Mouse (Mus musculus) kidney, postnatal 10 days (tissue): ENCODE data around the gene Il9r.
"Not testable (repeated sequence)": the region's sequence is repeated elsewhere in the genome, so short reads cannot be mapped to it uniquely, and the experiment has no call there.

ENCODE experiments used
- DNase-seq: peaks from one replicate; pipeline ENCODE4 v3.0.0; 2021; ENCODE audit warnings: mixed read lengths

The Il9r gene

DNA sequence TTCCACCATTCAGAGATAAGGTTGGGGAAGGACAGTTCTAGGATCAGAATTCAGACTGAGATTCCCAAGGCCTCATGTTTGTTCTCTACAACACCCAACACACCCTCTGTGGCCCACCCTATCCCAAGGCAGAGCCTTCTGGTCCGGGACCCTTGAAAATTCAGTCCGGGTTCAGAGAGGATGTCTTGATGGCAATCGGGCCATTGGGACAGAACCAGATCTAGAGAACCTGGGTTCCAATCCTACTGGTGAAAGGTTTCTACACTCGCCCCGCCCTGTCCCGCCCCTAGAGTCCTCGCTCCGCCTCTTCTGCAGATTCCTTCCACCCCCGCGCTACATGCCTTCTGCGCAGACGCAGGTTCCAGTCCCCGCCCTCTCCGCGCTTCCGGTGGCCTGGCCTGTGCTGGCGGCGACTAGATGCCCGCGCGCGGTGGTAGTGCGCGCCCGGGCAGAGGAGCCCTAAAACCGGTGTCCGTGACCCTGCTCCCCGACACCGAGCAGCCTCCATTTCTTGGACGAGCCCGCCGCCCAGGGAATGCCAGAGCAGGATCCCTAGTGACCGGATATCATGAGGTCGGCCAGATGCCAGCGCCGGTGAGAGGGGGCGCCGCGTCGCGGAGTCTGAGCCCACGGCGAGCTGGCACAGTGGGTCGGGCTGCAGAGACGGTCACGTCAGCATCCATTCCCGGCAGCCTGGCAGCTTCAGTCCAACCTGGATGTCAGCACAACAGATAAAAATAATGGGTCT is 26.2 kb upstream of the Il9r start, which contains the start of gene Mpg:
Gene Mpg (plus strand): TSS at position 382 of the 748 bp plus-strand sequence.
- peak; percentile 94 for DNase-seq

DNA sequence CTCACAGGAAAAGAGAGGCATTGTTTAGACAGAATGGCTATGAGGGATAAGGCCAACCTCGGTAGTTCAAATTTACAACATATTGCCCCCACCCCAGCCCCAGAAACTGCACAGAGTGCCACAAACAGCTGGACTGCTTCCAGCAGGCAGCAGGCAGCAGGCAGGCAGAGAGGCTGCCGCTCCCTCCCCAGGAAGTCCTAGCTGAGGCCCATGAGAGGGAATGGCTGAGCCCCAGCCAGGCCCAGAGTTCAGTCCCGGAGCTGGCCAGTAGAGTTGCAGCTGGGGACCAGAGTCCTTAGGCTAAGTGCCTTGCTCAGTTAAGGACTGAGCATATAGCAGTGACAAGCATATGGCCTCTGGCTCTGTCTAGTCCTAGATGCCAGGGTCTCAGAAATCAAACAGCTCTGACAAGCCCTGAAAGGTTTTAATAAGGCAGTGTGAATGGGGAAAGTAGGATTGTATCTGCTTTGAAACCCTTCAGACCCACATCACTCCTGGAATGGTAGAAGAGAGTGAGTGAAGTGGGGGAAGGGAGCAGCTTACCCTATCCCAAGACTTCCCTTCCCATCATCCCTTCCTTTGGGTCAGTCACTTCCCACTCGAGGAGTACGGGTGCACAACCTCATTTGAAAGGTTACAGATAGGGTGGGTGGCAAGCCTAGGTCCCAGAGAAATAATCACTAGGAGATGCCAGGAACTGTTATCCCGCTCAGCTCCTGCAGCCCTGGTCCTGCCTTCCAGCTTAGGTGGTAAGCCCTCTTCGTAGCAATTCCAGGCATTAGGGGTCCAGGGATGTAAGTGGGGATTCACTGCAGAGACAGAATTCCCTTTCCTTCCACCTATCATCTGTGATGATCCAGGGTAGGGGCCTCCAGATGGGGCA is 25.4 kb upstream of the Il9r start:
- DNase-seq: peak; percentile 71

DNA sequence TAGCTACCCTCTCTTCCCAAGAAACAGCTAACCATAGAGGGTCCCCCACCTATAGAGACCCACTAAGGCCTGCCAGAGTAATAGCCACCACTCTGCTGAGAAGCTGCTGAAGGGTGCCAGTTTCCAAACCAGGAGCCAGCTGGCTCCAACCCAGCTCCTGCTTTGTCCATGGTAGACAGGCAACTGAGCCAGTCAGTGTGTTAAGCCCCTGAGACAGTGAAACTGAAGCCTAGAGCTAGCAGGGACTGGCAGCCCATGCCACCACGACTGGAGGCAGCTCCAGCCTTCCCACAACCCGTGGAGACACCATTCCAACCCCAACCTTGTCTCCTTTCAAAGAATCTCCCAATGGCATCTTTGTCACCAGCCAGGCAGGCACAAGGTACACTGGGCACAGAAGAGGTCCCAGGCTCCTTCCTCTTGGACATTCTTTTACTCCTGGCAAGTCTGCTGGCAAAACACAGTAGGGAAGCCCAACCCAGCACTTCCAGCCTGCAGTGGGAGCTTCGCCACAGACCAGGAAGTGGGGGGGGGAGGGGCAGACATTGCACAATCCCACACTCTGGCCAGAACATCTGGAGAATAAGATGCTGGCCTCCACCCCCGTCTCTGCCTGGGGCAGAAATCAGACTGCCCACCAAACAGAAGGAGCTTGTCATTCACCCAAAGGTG is 24.5 kb upstream of the Il9r start:
- peak; percentile 94 for DNase-seq

DNA sequence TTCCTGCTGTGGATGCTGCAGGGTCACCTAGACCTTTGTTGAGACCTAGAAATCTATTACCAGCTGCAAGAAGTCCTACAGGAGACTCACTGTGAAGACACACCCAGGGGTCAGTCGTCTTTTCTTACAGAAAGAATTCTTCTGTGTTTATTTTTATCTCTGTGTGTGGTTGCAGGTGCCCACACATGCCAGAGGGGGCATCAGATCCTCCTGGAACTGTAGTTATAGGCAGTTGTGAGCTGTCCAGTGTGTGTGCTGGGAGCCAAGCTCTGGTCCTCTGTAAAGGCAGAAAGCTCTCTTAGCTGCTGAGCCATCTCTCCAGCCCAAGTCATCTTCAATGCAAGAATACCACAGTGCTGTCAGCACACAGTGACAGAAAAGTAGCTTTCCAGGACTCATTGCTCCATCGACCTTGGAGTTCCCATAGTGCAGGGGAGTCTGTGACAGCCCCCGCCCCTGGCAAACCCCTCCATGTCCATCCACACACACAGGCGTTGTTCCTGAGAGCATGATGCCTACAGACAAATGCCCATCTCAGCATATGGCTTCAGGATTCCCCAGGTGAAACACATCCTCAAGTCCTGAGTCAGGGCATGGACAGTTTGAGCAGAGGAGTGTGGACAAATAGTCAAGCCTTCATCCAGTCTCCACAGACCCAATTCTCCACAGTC is 23.4 kb upstream of the Il9r start:
- DNase-seq: no peak

DNA sequence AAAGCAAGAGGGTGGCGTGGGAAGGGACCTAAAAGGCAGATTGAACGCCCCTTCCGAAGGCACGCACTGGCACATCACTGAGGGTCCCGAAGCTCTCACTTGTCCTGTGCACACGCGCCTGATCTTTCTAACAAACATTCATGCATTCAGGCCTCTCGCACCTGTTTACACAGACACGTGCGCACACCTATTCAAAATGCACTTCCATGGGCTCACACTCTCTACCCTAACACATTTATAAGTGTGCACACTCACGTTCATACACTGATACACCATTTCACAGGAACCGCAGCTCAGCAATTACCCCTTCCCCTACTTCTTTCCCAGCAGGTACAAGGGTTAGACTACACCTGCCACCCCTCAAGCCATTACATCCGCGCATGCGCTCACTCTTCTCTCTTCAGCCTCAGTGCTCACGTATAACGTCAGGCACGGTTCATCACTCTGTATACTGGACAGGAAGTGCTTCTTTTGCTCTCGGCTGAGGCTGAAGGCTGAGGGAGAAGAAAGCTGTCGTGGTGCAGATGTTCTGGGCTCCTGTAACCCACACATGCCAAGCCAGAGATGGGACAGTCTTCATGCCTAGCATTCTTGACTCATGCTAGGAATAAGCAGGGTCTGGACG is 22.6 kb upstream of the Il9r start:
- DNase-seq: peak; percentile 78

DNA sequence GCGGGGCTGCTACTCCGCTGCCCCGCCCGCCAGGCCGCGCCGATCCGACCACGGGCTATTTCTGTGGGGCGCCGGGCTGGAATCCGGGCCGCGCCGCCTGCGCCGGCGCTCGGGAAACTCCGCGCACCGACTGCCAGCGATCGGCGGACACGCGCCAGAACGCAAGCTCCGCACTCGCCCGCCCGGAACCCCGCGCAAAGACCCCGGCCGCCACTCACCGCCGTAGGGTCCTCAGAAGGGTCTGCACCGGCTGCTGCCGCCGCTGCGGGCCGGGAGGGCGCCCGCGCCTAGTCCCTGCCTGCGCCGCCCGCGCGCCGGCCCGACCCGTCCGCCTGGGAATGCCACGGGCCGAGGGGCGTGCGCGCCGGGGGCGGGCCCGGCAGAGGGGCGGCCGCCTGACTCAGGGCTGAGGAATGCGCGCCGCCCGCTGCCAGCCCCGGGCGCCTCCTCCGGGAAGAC is 21.9 kb upstream of the Il9r start, which contains the start of gene Rhbdf1:
Gene Rhbdf1 (minus strand): TSS at position 350 of the 459 bp plus-strand sequence.
- peak; percentile 88 for DNase-seq

DNA sequence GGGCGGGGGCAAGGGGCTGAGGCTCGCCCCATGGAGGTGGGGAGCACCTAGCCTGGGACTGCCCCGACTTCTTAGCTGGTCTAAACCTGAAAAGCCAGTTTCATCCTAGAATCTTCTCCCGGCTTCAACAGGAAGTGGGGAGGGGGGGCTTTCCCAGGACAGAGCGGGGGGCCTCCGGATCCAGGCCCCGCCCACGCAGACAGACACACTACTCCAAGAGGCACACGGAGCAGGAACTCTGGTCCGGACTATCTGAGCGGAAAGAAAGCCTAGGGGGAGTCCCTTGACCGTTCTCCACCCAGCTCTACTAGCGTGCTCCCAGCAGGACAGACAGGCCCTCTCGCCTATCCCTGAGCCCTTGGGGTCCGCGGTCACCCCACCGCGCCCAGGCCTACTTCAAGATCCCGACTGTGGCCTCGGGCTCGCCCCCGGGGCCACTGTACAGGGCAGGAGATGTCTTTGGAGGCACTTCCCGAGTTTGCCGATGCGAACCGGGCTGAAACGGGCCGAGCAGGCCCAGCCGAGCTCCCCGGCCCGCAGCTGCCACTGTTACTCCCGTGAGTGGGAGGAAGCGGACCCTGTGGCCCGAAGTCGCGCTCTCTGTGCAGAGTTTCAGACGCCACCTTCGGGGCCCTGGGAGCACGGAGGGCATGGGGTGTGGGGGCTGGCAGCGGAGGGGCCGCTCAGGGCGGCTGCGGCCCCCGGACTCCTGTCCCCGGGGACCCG is 21.3 kb upstream of the Il9r start:
- peak; percentile 90 for DNase-seq

DNA sequence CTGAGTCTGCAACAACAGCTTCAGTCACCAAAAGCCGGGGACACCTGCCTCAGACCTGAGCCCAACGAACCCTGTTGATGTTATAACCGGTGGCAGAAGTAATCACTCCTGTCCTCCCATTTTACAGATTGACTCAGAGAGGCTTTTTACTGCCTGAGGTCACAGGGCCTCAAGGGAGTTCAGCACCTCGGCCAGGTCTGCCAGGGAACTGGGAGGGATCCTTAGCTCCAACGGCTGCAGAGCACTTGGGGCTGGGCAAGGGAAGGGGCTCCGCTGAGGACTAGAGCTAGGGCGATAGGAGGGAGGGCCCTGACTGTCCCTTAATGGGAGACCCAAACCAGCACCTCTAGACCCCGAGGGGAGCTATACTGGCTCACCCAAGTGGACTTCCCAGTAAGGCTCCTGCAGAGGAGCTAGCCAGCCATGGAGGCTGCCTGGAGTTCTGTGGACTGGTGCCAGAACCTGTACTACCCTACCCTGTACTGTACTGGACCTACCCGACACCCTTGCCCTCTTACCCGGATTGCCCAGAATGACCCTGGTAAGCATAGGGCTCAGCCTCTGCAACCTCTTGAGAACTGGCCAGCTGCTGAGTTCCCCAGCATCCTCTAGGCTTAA is 20.6 kb upstream of the Il9r start:
- no peak for DNase-seq

DNA sequence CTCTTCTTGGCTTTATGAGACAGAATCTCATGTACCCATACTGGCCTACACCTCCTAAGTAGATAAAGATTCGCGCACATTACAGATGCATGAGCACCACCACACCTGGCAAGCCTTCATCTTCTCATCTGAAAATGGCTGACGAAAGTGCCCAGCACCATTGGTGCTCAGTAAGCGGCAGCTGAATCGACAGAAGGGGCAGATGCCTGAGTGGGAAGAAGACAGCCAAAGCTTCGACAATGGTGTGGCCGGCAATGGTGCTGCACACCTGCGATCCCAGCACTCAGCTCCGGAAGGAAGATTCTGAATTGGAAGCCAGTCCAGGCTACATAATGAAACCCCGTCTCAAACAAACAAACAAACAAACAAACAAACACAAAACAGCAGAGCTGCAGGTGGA is 19.2 kb upstream of the Il9r start:
- DNase-seq: no peak

DNA sequence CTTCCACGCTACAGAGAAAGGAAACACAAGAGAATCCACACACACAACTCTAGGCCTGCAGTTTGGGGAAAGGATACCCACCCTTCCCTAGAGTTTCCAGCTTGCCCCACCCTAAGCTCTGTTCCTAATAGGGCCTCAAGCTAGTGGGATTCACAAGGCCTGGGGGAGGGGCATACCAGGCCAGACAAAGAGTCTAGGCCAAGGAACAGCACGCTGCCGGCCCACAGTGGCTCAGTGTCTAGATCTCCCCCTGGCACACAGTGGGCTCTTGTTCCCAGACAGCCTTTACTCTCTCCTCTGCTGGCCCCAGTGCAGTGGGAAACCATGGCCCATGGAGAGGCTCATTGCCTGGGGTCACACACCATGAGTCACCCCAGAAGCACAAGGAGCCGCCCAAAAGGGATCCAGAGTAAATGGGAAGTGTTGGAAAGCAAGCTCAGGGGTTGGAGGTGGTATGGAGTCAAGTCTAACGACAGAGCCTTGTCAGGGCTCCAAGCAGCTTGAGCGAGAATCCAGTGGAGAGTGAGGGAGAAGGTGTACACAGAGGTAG is 18.5 kb upstream of the Il9r start:
- no peak for DNase-seq

DNA sequence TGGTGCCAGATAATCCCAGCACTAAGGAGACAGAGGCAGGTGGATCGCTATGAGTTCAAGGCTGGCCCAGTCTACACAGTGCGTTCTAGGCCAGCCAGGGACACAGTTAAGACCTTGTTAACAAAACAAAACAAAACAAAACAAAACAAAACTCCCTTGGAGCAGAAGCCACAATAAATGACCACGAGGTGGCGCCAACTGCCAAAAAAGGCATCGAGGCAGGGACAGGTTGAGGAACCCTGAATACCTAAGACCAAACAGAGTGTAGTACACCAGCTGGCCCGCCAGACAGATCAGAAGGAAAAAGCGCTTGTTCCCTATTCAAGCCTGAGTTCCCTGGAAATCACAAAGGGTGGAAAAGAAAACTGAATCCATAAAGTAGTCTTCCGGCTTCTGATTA is 16.8 kb upstream of the Il9r start:
- DNase-seq: peak; percentile 89

DNA sequence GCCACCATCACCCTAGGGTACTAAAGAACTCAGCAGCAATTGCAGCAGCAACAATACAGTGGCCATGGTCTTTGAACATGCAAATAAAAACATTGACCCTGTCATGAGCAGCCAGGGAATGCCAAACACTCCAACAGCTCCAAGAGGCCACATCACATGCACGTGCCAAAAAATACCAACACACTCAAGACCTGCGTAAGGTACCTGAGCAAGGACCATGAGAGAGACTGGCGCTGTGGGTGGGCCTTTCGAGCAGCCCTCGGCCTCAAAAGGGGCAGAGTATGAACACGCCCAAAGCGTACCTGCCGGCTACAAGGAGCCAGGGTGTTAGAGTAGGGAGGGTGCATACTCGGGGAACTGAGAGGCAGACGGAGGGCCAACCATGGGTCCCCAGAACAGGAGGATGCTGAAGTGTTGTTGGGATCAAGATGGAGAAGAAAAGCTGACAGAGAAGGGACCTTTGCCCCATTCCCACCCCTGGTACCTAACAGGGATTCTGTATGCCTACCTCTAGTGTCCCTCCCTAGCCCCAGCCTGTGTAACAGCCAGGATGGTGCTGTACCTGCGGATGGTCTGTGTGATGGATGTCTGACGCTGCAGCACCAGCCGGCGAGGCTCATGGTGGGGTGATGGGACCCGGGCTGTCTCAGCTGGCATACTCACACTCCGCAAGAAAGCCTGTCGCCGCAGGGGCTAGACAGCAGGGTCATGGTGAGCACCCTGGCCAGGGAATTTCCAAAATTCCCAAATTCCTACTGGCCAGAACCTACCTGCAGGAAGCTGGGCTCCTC is 15.5 kb upstream of the Il9r start:
- no peak for DNase-seq

DNA sequence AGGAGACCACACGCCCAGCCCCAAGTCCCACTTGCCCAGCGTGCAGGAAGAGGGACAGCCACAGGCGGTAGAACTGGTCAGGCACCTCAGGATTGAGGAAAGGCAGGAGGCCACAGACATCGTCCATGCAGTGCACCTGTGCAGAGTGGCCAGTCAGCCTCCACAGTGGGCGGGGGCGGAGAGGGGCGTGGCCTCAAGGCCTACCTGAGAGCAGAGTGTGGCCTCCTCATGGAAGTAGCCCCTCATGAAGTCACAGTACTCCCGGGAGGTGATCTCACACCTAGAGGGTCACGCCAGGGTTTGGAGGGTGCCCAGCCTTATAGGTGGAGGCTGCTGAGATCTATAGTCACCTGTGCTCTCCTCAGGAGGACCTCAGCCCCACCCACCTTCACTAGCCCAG is 10.5 kb upstream of the Il9r start:
- no peak for DNase-seq

DNA sequence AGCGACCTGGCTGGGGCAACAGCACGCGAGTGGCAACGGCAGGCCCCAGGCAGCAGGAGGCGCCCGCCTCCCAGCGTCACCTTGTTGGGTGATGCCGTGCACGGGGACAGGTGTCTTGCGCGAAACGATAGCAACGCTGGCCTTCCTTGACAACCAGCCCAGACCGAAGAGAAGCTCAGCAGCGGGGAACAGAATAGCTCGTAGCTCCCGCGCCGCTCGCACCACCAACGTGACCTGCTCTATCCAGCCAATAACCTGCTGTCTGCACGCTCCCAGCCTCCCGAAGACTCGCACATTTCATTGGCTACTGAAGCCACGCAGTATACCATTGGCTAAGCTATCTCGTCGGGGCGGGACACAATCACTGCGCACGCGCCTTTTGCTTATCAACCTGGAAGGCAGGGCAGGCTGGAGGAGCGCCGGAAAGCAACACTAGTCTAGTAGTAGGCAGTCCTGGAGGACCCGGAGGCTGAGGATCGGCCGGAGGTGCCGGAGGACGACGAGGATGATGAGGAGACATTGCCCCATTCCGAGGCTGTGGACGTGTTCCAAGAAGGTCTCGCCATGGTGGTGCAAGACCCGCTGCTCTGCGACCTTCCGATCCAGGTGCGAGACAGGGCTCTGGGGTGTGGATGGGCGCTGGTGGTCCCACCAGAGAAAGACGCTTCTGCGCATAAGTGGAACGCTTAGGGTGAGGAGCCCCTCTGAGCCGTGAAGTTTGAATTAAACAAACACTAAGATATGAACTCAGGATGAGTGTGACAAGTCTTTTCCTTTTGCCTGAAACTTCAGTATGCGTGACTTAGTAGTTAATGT is 5.2 kb upstream of the Il9r start, which contains the start of gene Snrnp25:
Gene Snrnp25 (plus strand): TSS at position 358 of the 816 bp plus-strand sequence.
- peak; percentile 97 for DNase-seq

DNA sequence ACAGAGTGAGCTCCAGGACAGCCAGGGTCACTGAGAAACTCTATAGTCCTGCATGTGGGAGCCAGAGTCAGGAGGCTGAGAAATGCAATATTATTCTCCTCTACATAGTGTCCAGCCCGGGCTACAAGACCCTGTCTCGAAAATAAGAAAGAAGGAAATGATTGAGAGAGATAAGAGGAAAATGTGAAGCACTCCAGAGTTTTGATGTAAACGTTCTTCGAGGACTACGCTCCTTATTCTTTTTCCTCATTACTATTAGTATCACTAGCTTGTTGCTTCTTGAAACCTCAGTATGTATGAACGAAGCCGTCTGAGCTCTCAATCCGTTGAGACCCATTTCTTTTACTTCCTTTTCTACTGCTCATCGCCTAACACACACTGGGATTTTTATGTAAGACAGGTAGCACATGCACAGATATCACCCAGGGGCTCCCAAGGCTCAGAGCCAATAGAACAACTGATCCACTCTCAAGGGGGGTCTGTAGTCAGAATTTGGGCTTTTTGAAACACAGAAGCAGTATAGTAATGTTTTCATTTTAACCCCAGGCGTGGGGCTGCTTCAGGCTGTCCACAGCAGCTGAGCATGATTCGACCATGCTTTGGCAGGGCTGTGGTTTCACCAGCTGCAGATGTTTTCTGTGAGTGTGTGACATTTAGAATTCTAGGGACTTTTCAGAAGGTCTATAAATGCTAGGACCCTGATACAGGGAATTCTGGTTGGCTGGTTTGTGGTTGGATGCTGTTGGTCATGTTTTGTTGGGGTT is 2.0 kb upstream of the Il9r start:
- no peak for DNase-seq

DNA sequence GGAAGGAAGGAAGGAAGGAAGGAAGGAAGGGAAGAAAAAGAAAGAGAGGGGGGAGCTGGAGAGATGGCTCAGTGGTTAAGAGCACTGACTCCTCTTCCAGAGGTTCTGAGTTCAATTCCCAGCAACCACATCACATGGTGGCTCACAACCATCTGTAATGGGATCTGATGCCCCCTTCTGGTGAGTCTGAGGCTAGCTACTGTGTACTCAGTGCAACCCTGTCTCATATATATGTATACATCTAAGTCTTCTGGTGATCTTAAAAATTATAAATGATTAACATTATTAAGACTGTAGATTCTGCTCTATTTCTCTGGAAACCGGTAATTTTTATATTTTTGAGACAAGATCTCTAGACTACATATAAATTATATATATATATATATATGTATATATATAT is 913 bp upstream of the Il9r start:
- not testable (repeated sequence) for DNase-seq

DNA sequence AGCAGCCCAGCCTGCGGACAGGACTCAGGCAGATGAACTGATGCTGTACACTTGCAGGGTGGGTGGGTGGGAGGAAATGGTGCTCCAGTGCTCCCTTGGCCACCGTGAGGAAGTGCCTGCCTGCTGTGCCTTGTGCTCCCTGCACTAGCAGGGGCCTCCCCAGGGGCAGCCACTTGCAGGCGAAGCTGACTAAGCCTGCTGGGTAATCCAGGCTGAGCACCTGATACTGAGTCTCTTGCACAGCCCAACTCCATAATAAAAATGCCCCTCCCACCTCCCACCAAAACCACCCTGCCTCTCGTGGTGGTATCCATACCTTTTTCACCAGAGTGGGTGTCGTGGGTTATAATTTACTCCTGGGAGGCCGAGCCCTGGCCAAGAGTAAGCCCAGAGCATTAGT is 849 bp downstream of the Il9r start:
- DNase-seq: no peak
